Mouse (Mus musculus): Measurements from ENCODE around the gene Myf5. TPM values are rescaled to one million over a fixed set of nuclear protein-coding genes. Genes with fewer than 3 reads are reported as not detected.

Gene Myf5
- not detected for polyA plus RNA-seq (2014; fragmentation: Illumina TruSeq; extraction: RNeasy Lipid Tissue Mini Kit (QIAGEN cat#74804); ENCODE audit: low read depth, low replicate concordance)

DNA sequence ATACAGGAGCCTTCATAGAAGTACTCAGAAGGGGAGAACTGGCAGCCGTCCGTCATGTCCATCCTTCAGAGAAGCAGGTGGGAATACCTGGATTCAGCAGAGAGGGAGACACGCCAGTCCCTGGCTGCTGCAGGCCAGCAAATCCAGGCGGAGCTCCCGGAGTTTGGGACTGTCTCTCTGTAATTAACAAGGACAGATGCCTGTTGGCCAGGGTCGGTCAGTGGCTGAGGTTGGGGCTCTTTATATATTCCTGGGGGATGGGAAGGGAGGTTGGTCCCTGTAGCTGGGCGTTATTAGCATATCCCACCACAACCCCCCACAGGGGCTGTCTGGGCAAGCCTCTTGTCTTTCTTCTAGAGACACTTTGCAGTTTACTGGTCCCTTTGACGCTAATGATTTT lies at the start of gene Myf5:
Gene Myf5 (minus strand): TSS at position 265 of the 400 bp plus-strand sequence.

DNA sequence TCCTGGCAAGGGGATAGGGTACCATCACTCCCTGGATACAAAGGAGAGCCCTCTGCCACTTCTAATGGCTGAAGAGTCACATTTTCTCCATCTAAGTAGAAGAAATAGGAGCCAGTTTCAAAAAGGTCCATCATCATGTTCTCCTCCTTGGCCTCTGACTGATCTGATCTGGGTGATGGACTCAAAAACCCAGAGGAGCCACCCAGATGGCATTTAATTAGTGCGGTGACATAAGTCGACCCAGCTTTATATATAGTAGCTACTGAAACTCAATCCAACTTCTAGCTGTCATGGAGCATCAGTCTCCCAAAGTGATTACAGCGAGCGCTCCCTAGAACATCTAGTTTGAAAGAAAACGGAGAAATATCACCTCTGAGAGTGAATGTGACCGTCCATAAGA lies 8.6 kb upstream of the Myf5 start, which contains the start of gene Myf6:
Gene Myf6 (minus strand): TSS at position 170 of the 400 bp plus-strand sequence.

Other genes with a start within 250 kb of the Myf5 start
- gene Lin7a, start 214.4 kb downstream of the Myf5 start, polyA plus RNA-seq (2014; fragmentation: Illumina TruSeq; extraction: RNeasy Lipid Tissue Mini Kit (QIAGEN cat#74804); ENCODE audit: low read depth, low replicate concordance): 0.79 TPM
- not detected for gene Myf6, start 8.6 kb upstream of the Myf5 start, polyA plus RNA-seq (2014; fragmentation: Illumina TruSeq; extraction: RNeasy Lipid Tissue Mini Kit (QIAGEN cat#74804); ENCODE audit: low read depth, low replicate concordance)
- gene Ptprq, start 233.9 kb upstream of the Myf5 start, polyA plus RNA-seq (2014; fragmentation: Illumina TruSeq; extraction: RNeasy Lipid Tissue Mini Kit (QIAGEN cat#74804); ENCODE audit: low read depth, low replicate concordance): not detected